Mouse (Mus musculus): ENCODE measurements around the gene Sulf2. TPM values are rescaled to one million over a fixed set of nuclear protein-coding genes. Genes with fewer than 3 reads are reported as not detected.

The Sulf2 gene
- polyA plus RNA-seq, 1 experiment from 2014 or later: 1.9 TPM

DNA sequence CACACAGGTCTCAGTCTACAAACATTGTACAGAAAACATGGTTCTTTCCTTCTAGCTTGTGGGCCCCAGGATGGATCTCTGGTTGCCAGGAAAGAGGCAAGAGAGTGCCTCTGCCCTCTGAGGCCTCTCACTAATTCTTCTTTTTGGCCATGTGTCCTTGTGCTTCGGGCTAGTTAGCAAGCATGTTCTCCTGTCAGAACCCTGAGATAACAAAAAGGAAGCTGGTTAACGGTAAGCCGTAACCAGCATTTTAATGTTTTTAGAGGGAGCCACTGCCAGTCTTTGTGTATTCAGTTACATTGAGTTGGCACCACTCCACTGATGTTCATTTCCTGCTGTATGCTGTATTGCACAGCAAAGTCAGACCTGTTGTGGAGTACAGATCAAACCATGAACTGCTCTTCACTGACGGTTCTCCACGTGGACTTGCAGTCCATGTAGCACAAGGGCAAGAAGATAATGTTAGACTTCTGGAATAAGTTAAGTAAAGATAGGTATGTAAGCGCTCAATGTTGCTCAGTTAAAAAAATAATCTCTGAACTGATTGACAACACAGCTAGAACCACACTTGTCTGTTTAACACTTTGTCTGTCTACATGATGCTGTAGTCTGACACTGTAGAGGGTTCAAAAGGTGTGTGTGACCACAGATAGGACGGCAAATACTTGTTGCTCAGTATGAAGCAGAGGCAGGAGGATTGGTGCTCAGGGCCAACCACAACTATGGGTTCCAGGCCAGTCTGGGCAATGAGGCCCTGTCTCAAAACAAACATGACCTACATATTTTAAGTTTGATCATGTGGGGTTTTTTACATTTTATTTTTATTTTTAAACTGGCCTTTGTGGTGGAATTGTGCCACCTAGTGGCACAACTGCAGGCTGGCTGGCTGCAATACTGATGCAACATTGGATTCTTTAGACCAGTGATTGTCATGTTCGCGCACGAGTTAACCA lies 109.6 kb downstream of the Sulf2 start:
- no peak overlapping the region for H3K9ac ChIP-seq
- no peak overlapping the region for H3K27ac ChIP-seq (replicated peaks)
- H3K9me3 ChIP-seq (replicated peaks): no peaks in the 10 kb centered on the region
- H3K4me1 ChIP-seq (replicated peaks): peaks cover 20% of the 10 kb centered on the region
- H3K36me3 ChIP-seq (replicated peaks): peaks cover 20% of the 10 kb centered on the region; the same call in 1 of the 2 replicates
- ATAC-seq (ENCODE audit: insufficient read depth): no peak
- H3K4me2 ChIP-seq: no peak overlapping the region
- no peak overlapping the region for H3K4me3 ChIP-seq (replicated peaks)
- no peaks in the 10 kb centered on the region for H3K27me3 ChIP-seq
- WGBS (ENCODE audit: insufficient replicate concordance): 29% methylated on average over 10 of the region's 10 CpGs

DNA sequence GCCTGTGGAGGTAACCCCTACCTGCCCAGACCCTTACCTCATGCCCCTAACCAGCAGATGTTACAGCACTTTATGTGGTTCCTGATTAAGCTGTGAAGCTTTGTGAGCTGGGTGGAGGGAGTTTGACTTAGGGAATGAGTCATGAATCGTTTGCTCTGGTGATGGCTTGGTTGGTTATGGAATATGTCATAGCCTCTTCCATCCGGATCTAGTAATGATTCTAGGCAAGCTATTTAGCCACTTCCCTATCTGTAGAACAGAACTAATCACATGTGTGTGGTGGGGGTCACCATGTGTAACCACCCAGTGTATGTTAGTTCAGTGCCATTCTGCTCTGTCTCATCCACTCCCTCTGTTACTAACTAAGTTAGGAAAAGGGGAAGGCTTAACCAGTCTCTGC lies 110.5 kb downstream of the Sulf2 start:
- WGBS (ENCODE audit: insufficient replicate concordance): 20% methylated on average over 2 of the region's 2 CpGs
- no peak for ATAC-seq (ENCODE audit: insufficient read depth)
- peaks cover 20% of the 10 kb centered on the region for H3K4me1 ChIP-seq (replicated peaks)
- H3K4me2 ChIP-seq: no peak overlapping the region
- no peaks in the 10 kb centered on the region for H3K9me3 ChIP-seq (replicated peaks)
- no peak overlapping the region for H3K4me3 ChIP-seq (replicated peaks)
- no peak overlapping the region for H3K9ac ChIP-seq
- H3K27me3 ChIP-seq: no peaks in the 10 kb centered on the region
- H3K36me3 ChIP-seq (replicated peaks): peaks cover 13% of the 10 kb centered on the region; the same call in 1 of the 2 replicates
- no peak overlapping the region for H3K27ac ChIP-seq (replicated peaks)

DNA sequence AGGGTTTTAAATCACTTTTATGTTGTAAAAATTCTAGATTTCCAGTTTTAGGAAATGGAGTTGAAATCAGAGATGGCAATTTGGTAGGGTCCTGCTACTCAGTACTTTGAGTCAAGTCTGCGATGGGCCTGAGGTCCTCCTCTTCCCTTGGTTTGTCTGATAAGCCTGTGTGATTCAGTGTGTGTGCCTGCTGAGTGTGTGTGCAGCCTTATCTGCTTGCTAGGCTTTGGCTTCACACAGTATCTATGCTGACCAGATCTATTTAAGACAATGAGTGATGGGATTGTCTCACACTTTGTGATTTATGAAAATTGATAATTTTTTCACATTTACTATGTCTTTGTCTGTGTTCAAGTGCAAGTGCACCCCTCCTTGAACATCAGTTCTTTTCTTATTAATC lies 112.9 kb downstream of the Sulf2 start:
- Histone ChIP-seq H3K27ac (replicated peaks) (no peak overlapping the region), H3K9ac (no peak overlapping the region), H3K27me3 (no peaks in the 10 kb centered on the region), H3K36me3 (replicated peaks) (peaks cover 3% of the 10 kb centered on the region; the same call in 1 of the 2 replicates), H3K4me1 (replicated peaks) (peaks cover 20% of the 10 kb centered on the region), H3K9me3 (replicated peaks) (no peaks in the 10 kb centered on the region), H3K4me2 (no peak overlapping the region), H3K4me3 (replicated peaks) (no peak overlapping the region)
- WGBS (ENCODE audit: insufficient replicate concordance): 9% methylated on average over 1 of the region's 1 CpGs
- no peak for ATAC-seq (ENCODE audit: insufficient read depth)

DNA sequence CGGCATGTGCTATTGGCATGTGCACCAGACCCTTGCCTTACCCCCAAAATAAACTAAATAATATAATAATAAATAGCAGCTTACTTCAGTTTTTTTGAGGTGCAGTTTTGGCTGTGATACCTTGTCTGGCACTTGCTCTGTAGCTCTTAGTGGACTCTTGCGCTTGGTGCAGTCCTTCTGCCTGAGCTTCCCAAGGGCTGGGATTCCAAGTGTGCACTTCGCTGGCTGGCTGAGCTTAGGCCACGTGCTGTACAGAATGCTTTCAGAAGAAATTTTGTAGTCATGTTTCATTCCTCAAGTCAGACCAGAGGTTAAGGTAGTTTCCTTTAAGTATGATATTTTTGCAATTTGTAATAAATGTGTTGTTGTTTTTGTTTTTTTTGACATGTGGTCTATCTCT lies 115.8 kb downstream of the Sulf2 start:
- 74% methylated on average over 4 of the region's 4 CpGs for WGBS (ENCODE audit: insufficient replicate concordance)

DNA sequence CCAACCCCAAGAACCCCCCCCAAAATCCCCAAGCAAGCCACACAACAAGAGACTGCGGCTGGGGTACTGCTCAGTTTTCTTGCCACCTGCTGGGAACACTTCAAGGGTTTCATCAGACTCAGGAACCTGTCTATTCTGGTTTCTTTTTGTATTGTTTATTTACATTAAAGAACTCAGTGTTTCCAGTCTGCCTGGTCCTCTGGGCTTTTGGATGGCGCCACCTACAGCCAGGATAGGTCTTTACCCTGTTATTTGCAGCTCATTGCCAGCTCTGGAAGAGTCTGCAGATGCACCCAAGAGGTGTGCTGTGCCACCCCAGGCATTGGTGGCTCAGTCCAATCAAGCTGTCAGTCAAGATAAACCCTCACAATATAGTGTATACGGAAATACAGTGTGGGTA lies 119.7 kb downstream of the Sulf2 start:
- Histone ChIP-seq H3K9me3 (replicated peaks) (no peaks in the 10 kb centered on the region), H3K4me3 (replicated peaks) (no peak overlapping the region), H3K27ac (replicated peaks) (no peak overlapping the region), H3K4me1 (replicated peaks) (peaks cover 16% of the 10 kb centered on the region; the same call in 1 of the 2 replicates), H3K9ac (no peak overlapping the region), H3K36me3 (replicated peaks) (no peaks in the 10 kb centered on the region), H3K27me3 (no peaks in the 10 kb centered on the region), H3K4me2 (no peak overlapping the region)
- no peak for ATAC-seq (ENCODE audit: insufficient read depth)
- WGBS (ENCODE audit: insufficient replicate concordance): 33% methylated on average over 3 of the region's 3 CpGs

More for the DNA sequence above, 115.8 kb downstream of the Sulf2 start:
- no peak for ATAC-seq (ENCODE audit: insufficient read depth)
- no peak overlapping the region for H3K4me3 ChIP-seq (replicated peaks)
- peaks cover 10% of the 10 kb centered on the region for H3K4me1 ChIP-seq (replicated peaks)
- H3K9me3 ChIP-seq (replicated peaks): no peaks in the 10 kb centered on the region
- no peak overlapping the region for H3K9ac ChIP-seq
- H3K27me3 ChIP-seq: no peaks in the 10 kb centered on the region
- no peak overlapping the region for H3K4me2 ChIP-seq
- H3K27ac ChIP-seq (replicated peaks): no peak overlapping the region
- no peaks in the 10 kb centered on the region for H3K36me3 ChIP-seq (replicated peaks)

DNA sequence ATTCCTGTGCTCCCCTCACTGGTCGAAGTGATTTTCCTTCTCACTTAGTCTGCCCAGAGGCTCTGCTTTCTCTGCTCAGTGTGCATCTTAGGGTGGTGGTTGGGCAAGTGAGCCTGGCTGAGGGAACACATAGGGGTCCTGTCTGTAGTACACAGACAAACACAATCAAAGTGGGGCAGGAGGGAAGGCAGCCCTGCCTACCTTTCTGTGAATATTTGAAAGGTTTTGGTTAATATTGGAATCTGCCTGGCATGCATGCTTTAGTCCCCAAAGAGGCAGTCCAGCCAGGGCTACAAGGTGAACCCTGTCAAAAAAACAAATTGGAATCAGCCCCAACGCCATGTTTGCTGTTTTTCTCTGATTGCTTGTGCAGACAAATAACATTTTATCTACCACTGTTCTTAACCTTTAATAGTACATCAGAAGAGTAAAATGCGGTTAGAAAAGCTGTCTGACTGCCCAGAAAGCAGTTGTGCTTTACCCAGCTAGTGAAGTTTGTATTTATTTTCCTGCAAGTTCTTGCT lies 120.4 kb downstream of the Sulf2 start:
- Histone ChIP-seq H3K4me2 (no peak overlapping the region), H3K27me3 (no peaks in the 10 kb centered on the region), H3K9ac (no peak overlapping the region), H3K27ac (replicated peaks) (no peak overlapping the region), H3K4me1 (replicated peaks) (peaks cover 21% of the 10 kb centered on the region; the same call in 1 of the 2 replicates), H3K4me3 (replicated peaks) (no peak overlapping the region), H3K36me3 (replicated peaks) (no peaks in the 10 kb centered on the region), H3K9me3 (replicated peaks) (no peaks in the 10 kb centered on the region)
- WGBS (ENCODE audit: insufficient replicate concordance): 54% methylated on average over 3 of the region's 3 CpGs
- ATAC-seq (ENCODE audit: insufficient read depth): no peak

DNA sequence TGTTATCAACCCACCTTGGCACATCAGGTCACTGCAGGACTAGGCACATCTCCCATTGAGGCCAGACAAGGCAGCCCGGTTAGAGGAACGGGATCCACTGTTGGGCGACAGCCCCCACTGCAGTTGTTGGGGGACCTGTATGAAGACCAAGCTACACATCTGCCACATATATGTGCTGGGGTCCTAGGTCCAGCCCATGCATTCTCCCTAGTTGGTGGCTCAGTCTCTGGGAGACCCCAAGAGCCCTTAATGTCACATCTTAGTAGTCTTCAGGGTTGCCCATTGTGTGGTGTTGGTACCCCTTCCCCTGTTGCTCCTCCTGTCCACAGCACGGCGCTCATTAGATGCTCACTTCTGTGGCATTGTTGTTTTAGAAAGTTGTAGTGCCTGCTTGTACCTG lies 122.8 kb downstream of the Sulf2 start:
- 71% methylated on average over 5 of the region's 5 CpGs for WGBS (ENCODE audit: insufficient replicate concordance)
- no peak for ATAC-seq (ENCODE audit: insufficient read depth)
- H3K27ac ChIP-seq (replicated peaks): no peak overlapping the region

DNA sequence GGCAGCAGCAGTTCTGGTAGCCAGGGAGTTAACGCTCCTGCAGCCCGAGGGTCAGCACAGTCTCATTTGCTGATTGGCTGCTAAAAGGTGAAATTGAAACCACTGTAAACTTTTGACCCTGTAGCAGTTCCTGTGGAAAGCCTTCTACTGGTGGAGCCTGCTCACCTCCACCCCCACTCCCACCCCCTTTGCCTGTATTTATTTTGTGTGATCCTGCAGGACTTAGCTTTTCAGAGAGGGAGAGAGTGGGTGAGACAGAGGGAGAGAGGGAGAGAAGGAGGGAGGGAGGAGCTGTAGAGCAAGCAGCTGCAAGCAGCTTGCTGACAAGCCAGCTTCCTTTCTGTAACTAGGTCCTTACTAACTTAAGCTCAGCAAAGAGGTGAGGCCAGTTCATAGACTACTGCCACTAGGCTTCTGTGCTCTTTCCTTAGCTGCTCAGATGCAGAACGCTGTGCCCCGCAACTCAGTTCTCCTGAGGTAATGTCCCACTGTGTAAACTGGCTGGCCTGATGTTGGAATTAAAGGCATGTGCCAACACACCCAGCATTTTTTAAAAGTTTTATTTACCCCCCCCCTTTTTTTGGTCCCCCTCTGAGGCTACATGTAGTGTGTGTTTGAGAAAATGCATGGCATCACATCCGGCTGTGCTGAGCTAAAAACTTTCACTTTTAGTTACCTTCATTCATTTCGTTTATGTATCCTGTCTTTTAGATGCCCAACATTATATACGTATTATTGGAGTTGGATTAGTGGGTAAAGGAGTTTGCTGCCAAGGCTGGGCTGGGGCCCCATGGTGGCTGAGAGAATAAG lies 124.1 kb downstream of the Sulf2 start:
- 33% methylated on average over 7 of the region's 7 CpGs for WGBS (ENCODE audit: insufficient replicate concordance)
- peak; percentile 74 for ATAC-seq (ENCODE audit: insufficient read depth)
- Histone ChIP-seq H3K9ac (no peak overlapping the region), H3K4me3 (replicated peaks) (peak overlapping the region; percentile 17), H3K4me1 (replicated peaks) (peaks cover 21% of the 10 kb centered on the region; the same call in 1 of the 2 replicates), H3K27me3 (no peaks in the 10 kb centered on the region), H3K4me2 (peak overlapping the region; percentile 60), H3K9me3 (replicated peaks) (no peaks in the 10 kb centered on the region), H3K36me3 (replicated peaks) (no peaks in the 10 kb centered on the region), H3K27ac (replicated peaks) (peak overlapping the region; percentile 68; the same call in 1 of the 2 replicates)

More for the DNA sequence above, 122.8 kb downstream of the Sulf2 start:
- Histone ChIP-seq H3K9ac (no peak overlapping the region), H3K36me3 (replicated peaks) (no peaks in the 10 kb centered on the region), H3K4me2 (no peak overlapping the region), H3K27me3 (no peaks in the 10 kb centered on the region), H3K4me3 (replicated peaks) (no peak overlapping the region), H3K9me3 (replicated peaks) (no peaks in the 10 kb centered on the region), H3K4me1 (replicated peaks) (peaks cover 21% of the 10 kb centered on the region; the same call in 1 of the 2 replicates)

DNA sequence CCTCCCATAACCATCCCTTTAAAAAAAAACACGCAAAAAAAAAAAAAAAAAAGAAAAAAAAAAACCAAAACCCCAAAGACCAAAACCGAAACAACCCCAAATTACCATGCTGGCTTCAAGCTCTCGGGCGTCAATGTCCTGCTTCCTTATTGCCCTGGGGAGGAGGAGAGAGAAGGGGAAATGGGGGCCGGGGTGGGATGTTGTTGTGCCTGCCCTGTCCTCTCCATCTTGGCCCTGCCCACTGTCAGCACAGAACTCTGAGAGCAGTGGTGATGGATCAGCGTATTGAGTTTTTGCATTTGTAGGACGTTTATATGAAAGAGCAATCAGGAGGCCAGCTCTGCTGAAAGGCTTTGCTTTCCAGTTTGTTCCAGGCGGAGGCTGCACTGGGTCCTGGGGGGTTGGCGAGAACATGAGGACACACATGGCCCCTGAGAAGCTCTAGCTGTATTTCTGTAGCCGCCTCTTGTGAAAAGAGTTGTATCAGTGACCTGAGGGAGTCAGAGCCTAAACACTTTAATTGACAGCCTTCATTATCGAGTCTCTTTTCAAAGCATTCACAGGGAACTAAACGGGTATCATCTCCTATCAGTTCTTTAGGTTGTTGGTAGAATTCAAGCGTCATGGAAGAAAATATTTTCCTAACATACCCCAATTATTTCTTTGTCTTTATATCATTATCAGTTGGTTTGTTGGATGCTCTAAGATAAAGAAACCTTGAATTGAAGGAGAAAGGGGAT lies 125.0 kb downstream of the Sulf2 start:
- Histone ChIP-seq H3K4me2 (peak overlapping the region; percentile 60), H3K36me3 (replicated peaks) (no peaks in the 10 kb centered on the region), H3K27ac (replicated peaks) (peak overlapping the region; percentile 43), H3K4me1 (replicated peaks) (peaks cover 21% of the 10 kb centered on the region; the same call in 1 of the 2 replicates), H3K4me3 (replicated peaks) (peak overlapping the region; percentile 17), H3K27me3 (no peaks in the 10 kb centered on the region), H3K9me3 (replicated peaks) (no peaks in the 10 kb centered on the region), H3K9ac (no peak overlapping the region)
- WGBS (ENCODE audit: insufficient replicate concordance): 5% methylated on average over 13 of the region's 13 CpGs
- no peak for ATAC-seq (ENCODE audit: insufficient read depth)

DNA sequence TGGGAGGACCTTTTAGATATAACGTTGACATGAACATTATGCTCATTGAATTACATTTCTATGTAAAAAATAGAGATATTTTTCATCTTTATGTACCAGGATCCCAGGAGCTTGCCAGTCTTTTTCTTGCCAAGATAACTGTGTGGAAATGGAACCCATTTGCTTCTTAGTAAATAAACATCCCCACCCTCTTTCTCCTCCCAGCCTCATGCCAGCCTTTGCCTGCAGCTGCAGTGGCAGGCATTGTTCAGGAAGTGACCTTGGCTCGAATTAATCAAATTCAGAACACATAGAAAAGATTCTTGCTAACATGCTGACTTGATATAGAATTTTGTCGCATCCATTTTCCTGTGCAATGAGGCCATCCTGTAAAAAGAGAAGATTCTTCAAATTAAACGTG lies 126.2 kb downstream of the Sulf2 start:
- Histone ChIP-seq H3K27me3 (no peaks in the 10 kb centered on the region), H3K27ac (replicated peaks) (no peak overlapping the region), H3K4me2 (no peak overlapping the region), H3K9ac (no peak overlapping the region), H3K4me3 (replicated peaks) (no peak overlapping the region), H3K36me3 (replicated peaks) (no peaks in the 10 kb centered on the region), H3K4me1 (replicated peaks) (peaks cover 17% of the 10 kb centered on the region; the same call in 1 of the 2 replicates), H3K9me3 (replicated peaks) (no peaks in the 10 kb centered on the region)
- no peak for ATAC-seq (ENCODE audit: insufficient read depth)
- 40% methylated on average over 4 of the region's 4 CpGs for WGBS (ENCODE audit: insufficient replicate concordance)

Data from liver, embryonic 15.5 days (tissue).